Mouse (Mus musculus) kidney, adult 2 months (tissue): ENCODE results near the gene Tcf12.

Source experiments
- CTCF ChIP-seq: fragments of 200-500 bp; conservative IDR thresholded peaks from 2 replicates; pipeline ENCODE4 v1.5.1; 2011; ENCODE audit warnings: low read depth, mild to moderate bottlenecking, control low read depth, low read length, moderate library complexity, mixed read lengths; ENCODE audit not compliant: insufficient read depth, insufficient read length
- POLR2A ChIP-seq: fragments of 200-500 bp; IDR thresholded peaks from one replicate; pipeline ENCODE4 v1.6.1; 2011; ENCODE audit warnings: low read depth, low read length, control low read depth

DNA sequence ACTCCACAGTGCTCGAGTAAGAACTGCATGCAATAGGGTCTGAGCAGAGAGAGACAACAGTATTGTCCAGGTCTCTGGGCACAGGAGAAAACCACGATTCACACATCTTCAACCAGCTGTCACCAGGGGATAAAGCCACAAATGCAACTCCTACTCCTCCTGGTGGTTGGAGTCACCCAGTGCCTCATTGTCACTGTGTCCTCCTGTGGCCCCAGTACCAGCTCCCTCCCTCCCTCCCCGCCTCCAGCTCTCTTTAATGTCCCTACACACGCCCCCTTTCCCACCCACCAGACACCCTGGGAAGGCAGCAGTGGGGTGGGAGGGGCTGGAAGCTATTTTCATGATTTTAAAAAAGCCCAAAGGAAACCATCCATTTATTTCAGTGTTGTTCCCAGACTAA lies 299.3 kb downstream of the Tcf12 start:
- TF ChIP-seq POLR2A (no peak), CTCF (peak; percentile 24; the same call in 1 of the 2 replicates)
